Mouse (Mus musculus) liver, embryonic 14.5 days (tissue): Measurements from ENCODE around the gene Egfl7.

ENCODE experiments used
- CTCF ChIP-seq: IDR thresholded peaks from 2 replicates; pipeline ENCODE4 v1.5.1; 2016; ENCODE audit warnings: antibody characterized with exemption, low read depth, control low read depth
- EP300 ChIP-seq: IDR thresholded peaks from 2 replicates; pipeline ENCODE4 v1.6.1; 2016; ENCODE audit warnings: antibody characterized with exemption, low read depth

- TF ChIP-seq CTCF, result no peak
- TF ChIP-seq EP300, result no peak
Observed at GRCm38 (mm10) chr2:26625419-26625818, 45.6 kb downstream of the Egfl7 start.
